Mouse (Mus musculus): ENCODE results near the gene Nr1h2. TPM values are rescaled to one million over a fixed set of nuclear protein-coding genes. Genes with fewer than 3 reads are reported as not detected.

Gene Nr1h2
- total and polyA plus RNA-seq, 3 experiments, result 34.0 to 223 (median 98.5) TPM

DNA sequence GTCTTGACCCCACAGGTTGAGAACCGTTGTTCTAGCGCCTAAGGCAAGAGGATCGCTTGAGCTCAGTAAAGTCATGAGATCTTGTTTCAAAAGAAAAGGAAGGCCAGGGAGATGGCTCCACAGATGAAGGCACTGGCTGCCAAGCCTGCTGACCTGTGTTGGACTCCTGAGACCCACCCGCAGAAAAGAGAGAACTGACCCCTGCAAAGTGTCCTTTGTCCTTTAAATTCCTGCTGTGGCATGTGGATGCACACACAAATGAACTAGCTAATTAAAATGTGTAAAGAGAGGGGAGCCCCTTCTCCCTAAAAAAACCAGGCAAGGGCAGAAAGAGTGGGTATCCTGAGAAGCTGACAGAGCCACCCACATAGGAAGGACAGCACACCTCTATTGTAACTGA lies 18.1 kb upstream of the Nr1h2 start:
- ATAC-seq (ENCODE audit: extremely low read depth, insufficient number of reproducible peaks, low FRiP score, poor library complexity, severe bottlenecking) (no peak), DNase-seq (ENCODE audit: low spot score) (no peak)
- Histone ChIP-seq H3K9me3 (replicated peaks) (no peaks in the 10 kb centered on the region), H3K27me3 (ENCODE audit: insufficient read depth, low read length) (peaks cover 29% of the 10 kb centered on the region), H3K4me3 (ENCODE audit: low read depth, low read length) (no peak overlapping the region), H3K36me3 (replicated peaks) (no peaks in the 10 kb centered on the region), H3K4me1 (ENCODE audit: insufficient read depth, low read depth, low read length) (peaks cover 10% of the 10 kb centered on the region; the same call in 1 of the 2 replicates)
- no peak for TF ChIP-seq GATA2 (IDR thresholded peaks at IDR 0.05; ENCODE audit: borderline replicate concordance, low read depth, low read length)
- no peak for TF ChIP-seq TAL1 (conservative IDR thresholded peaks at IDR 0.05; ENCODE audit: low read depth, low read length)
- TF ChIP-seq GATA1 (IDR thresholded peaks at IDR 0.05; ENCODE audit: borderline replicate concordance, low read length), result no peak
- TF ChIP-seq CTCF (IDR thresholded peaks at IDR 0.05; ENCODE audit: low read depth, low read length), result no peak
- TF ChIP-seq POLR2AphosphoS5 (IDR thresholded peaks at IDR 0.05; ENCODE audit: insufficient replicate concordance, low read depth, low read length), result no peak

DNA sequence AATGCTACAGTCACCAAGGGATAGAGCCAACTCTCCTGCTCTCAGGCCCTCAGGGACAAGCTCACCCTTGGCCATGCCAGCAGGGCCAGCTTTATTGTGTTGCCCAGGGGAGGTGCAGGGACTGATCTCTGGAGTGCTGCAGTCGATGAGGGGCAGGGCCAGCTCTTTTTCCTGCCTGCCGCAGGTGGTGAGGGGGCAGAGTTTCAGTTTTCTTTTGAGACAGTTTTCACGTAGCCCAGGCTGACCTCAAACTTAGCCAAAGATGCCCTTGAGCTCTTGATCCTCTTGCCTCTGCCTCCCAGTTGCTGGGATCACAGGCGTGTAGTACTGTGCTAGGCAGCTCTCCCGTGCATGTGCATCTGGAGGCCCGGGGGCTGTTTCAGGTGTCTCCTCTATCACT lies 17.2 kb upstream of the Nr1h2 start:
- Histone ChIP-seq H3K4me3 (ENCODE audit: low read depth, low read length) (no peak overlapping the region), H3K36me3 (replicated peaks) (no peaks in the 10 kb centered on the region), H3K27me3 (ENCODE audit: insufficient read depth, low read length) (peaks cover 29% of the 10 kb centered on the region), H3K9me3 (replicated peaks) (no peaks in the 10 kb centered on the region), H3K4me1 (ENCODE audit: insufficient read depth, low read depth, low read length) (peaks cover 10% of the 10 kb centered on the region; the same call in 1 of the 2 replicates)
- TF ChIP-seq GATA1 (IDR thresholded peaks at IDR 0.05; ENCODE audit: borderline replicate concordance, low read length) (no peak), TAL1 (conservative IDR thresholded peaks at IDR 0.05; ENCODE audit: low read depth, low read length) (no peak), POLR2AphosphoS5 (IDR thresholded peaks at IDR 0.05; ENCODE audit: insufficient replicate concordance, low read depth, low read length) (no peak), CTCF (IDR thresholded peaks at IDR 0.05; ENCODE audit: low read depth, low read length) (no peak), GATA2 (IDR thresholded peaks at IDR 0.05; ENCODE audit: borderline replicate concordance, low read depth, low read length) (no peak)
- ATAC-seq (ENCODE audit: extremely low read depth, insufficient number of reproducible peaks, low FRiP score, poor library complexity, severe bottlenecking), result no peak
- DNase-seq (ENCODE audit: low spot score), result no peak

DNA sequence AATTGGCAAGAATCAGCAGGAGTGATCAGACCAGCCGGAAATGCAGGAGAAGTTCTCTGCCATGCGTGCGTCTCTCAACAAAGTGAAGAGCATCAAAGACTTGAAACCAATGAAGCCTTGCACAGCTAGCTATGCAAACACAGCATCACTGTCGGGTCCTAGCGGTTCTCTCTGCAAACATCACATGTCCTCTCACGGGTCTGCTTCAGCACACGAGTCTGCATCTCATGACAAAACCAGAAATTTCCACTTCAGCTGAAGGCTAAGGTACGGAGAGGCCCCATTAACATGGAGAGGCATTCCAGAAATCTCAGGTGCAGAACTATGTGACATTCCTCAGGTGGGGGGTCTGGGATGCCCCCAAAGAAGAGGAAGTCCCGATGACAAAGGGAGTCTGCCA lies 15.1 kb upstream of the Nr1h2 start:
- DNase-seq (ENCODE audit: low spot score), result no peak
- Histone ChIP-seq H3K4me3 (ENCODE audit: low read depth, low read length) (no peak overlapping the region), H3K27me3 (ENCODE audit: insufficient read depth, low read length) (peaks cover 39% of the 10 kb centered on the region), H3K4me1 (ENCODE audit: insufficient read depth, low read depth, low read length) (peaks cover 10% of the 10 kb centered on the region; the same call in 1 of the 2 replicates), H3K36me3 (replicated peaks) (no peaks in the 10 kb centered on the region), H3K9me3 (replicated peaks) (no peaks in the 10 kb centered on the region)
- TF ChIP-seq GATA1 (IDR thresholded peaks at IDR 0.05; ENCODE audit: borderline replicate concordance, low read length) (no peak), GATA2 (IDR thresholded peaks at IDR 0.05; ENCODE audit: borderline replicate concordance, low read depth, low read length) (no peak), POLR2AphosphoS5 (IDR thresholded peaks at IDR 0.05; ENCODE audit: insufficient replicate concordance, low read depth, low read length) (no peak), CTCF (IDR thresholded peaks at IDR 0.05; ENCODE audit: low read depth, low read length) (no peak), TAL1 (conservative IDR thresholded peaks at IDR 0.05; ENCODE audit: low read depth, low read length) (no peak)
- no peak for ATAC-seq (ENCODE audit: extremely low read depth, insufficient number of reproducible peaks, low FRiP score, poor library complexity, severe bottlenecking)

DNA sequence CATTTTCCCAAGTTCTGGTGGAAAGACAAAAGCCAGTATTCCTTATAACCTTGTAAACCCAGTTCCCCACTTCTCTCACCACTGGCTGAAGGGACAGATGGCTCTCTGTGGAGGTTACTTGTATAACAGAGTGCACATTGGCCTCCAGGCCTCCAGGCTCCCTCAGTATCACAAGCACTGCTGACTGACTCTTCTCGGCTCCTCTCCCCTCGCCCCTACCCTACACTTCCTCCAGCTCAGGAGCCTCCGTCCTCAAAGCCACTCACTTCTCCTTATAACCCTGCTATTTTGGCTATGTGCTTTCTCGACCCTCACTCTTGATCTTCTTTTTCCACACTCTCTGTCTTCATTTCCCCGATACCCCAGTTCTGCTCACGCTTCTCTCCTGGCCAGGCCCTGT lies 11.7 kb upstream of the Nr1h2 start:
- no peak for ATAC-seq (ENCODE audit: extremely low read depth, insufficient number of reproducible peaks, low FRiP score, poor library complexity, severe bottlenecking)

DNA sequence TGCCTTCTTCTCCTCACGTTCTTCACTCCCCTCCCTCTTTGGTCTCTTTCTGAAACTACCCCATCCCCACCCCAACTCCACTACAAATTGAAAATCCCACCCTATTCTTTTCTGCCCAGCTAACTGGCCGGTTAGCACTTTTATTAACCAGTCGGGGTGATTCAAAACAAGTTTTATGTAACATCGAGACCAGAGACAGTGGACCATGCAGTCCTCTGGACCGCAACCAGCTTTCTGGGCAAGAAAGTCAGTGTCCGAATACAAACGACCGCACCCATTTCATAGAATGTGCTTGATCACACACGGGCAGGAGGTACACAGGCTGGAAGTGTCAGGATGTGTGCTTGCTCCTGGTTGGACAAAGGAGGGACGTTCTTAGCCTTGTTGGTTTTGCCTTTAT lies 10.7 kb upstream of the Nr1h2 start:
- Histone ChIP-seq H3K36me3 (replicated peaks) (no peaks in the 10 kb centered on the region), H3K27me3 (ENCODE audit: insufficient read depth, low read length) (peaks cover 26% of the 10 kb centered on the region), H3K9me3 (replicated peaks) (no peaks in the 10 kb centered on the region), H3K4me1 (ENCODE audit: insufficient read depth, low read depth, low read length) (no peaks in the 10 kb centered on the region), H3K4me3 (ENCODE audit: low read depth, low read length) (no peak overlapping the region)
- ATAC-seq (ENCODE audit: extremely low read depth, insufficient number of reproducible peaks, low FRiP score, poor library complexity, severe bottlenecking) (no peak), DNase-seq (ENCODE audit: low spot score) (no peak)
- TF ChIP-seq GATA1 (IDR thresholded peaks at IDR 0.05; ENCODE audit: borderline replicate concordance, low read length) (no peak), POLR2AphosphoS5 (IDR thresholded peaks at IDR 0.05; ENCODE audit: insufficient replicate concordance, low read depth, low read length) (no peak), CTCF (IDR thresholded peaks at IDR 0.05; ENCODE audit: low read depth, low read length) (no peak), GATA2 (IDR thresholded peaks at IDR 0.05; ENCODE audit: borderline replicate concordance, low read depth, low read length) (no peak), TAL1 (conservative IDR thresholded peaks at IDR 0.05; ENCODE audit: low read depth, low read length) (no peak)

More for the DNA sequence above, 11.7 kb upstream of the Nr1h2 start:
- no peaks in the 10 kb centered on the region for H3K36me3 ChIP-seq (replicated peaks)
- DNase-seq (ENCODE audit: low spot score), result no peak
- TF ChIP-seq CTCF (IDR thresholded peaks at IDR 0.05; ENCODE audit: low read depth, low read length), result no peak
- TF ChIP-seq POLR2AphosphoS5 (IDR thresholded peaks at IDR 0.05; ENCODE audit: insufficient replicate concordance, low read depth, low read length), result no peak
- no peak for TF ChIP-seq GATA1 (IDR thresholded peaks at IDR 0.05; ENCODE audit: borderline replicate concordance, low read length)
- TF ChIP-seq TAL1 (conservative IDR thresholded peaks at IDR 0.05; ENCODE audit: low read depth, low read length), result no peak
- TF ChIP-seq GATA2 (IDR thresholded peaks at IDR 0.05; ENCODE audit: borderline replicate concordance, low read depth, low read length), result no peak
- H3K9me3 ChIP-seq (replicated peaks), result no peaks in the 10 kb centered on the region
- H3K27me3 ChIP-seq (ENCODE audit: insufficient read depth, low read length), result peaks cover 29% of the 10 kb centered on the region
- H3K4me1 ChIP-seq (ENCODE audit: insufficient read depth, low read depth, low read length), result 0 out of 2 replicates have a peak, but pooled peaks cover 3% of the 10 kb centered on the region
- no peak overlapping the region for H3K4me3 ChIP-seq (ENCODE audit: low read depth, low read length)

DNA sequence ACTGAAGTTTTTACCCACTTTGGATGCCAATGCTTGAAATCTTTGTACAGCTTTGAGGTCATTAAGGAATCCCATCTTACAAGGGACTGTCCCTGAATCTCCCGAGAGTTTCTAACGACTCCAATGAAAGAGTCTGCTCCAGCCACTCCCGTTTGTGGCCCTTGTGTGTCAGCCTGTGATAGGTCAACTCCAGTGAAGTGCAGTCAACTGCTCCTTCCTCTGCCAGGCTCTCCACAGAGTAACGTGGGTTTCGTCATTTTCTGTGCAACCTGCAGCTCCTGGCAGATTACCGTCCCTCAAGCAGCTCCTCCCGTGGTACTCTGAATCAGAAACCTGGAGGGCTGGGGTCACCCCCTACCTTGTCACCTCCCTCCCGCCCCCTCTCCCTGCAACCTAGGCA lies 9.5 kb upstream of the Nr1h2 start:
- no peaks in the 10 kb centered on the region for H3K9me3 ChIP-seq (replicated peaks)
- H3K4me3 ChIP-seq (ENCODE audit: low read depth, low read length), result no peak overlapping the region
- H3K27me3 ChIP-seq (ENCODE audit: insufficient read depth, low read length), result peaks cover 19% of the 10 kb centered on the region
- TF ChIP-seq CTCF (IDR thresholded peaks at IDR 0.05; ENCODE audit: low read depth, low read length) (no peak), GATA2 (IDR thresholded peaks at IDR 0.05; ENCODE audit: borderline replicate concordance, low read depth, low read length) (no peak), POLR2AphosphoS5 (IDR thresholded peaks at IDR 0.05; ENCODE audit: insufficient replicate concordance, low read depth, low read length) (no peak), GATA1 (IDR thresholded peaks at IDR 0.05; ENCODE audit: borderline replicate concordance, low read length) (no peak), TAL1 (conservative IDR thresholded peaks at IDR 0.05; ENCODE audit: low read depth, low read length) (no peak)
- DNase-seq (ENCODE audit: low spot score), result no peak
- no peaks in the 10 kb centered on the region for H3K36me3 ChIP-seq (replicated peaks)
- H3K4me1 ChIP-seq (ENCODE audit: insufficient read depth, low read depth, low read length), result no peaks in the 10 kb centered on the region
- ATAC-seq (ENCODE audit: extremely low read depth, insufficient number of reproducible peaks, low FRiP score, poor library complexity, severe bottlenecking), result no peak

All from G1E (cell line).